Mouse (Mus musculus) layer of hippocampus, adult 18-20 months (tissue): Measurements from ENCODE around the gene Adcyap1r1. TPM values are rescaled to one million over a fixed set of nuclear protein-coding genes. Genes with fewer than 3 reads are reported as not detected.

Experiments used
- DNase-seq, 2 experiments: peaks; one replicate each; pipeline ENCODE4 v3.0.0; 2022; ENCODE audit warnings: low spot score in 2 of 2
- long read RNA-seq: library from polyadenylated mRNA; stranded (forward); transcript quantifications from one replicate; pipeline ENCODE4 v2.0.0, GENCODE M21; 2021
- total RNA-seq, 2 experiments: library from RNA; stranded (reverse); gene quantifications; 2 replicates each; pipeline ENCODE4 v1.2.3; 2021

The Adcyap1r1 gene
- 100 to 1,000 TPM; 133 to 142 TPM for total RNA-seq
- long read RNA-seq, full-length matches to known transcripts: 78 of 178 reads
- long read RNA-seq, partial matches to known transcripts: 22 of 178 reads
- long read RNA-seq, other reads (novel, unspliced or antisense): 78 of 178 reads

GRCm38 (mm10) chr6:55451771-55452371 lies at the start of gene Adcyap1r1:
TSS of gene Adcyap1r1 (plus strand) at chr6:55451978.
- DNase-seq: peak in 1 of 2 experiments; percentile 68

- no peak for DNase-seq
Observed at GRCm38 (mm10) chr6:55402041-55402776, 49.6 kb upstream of the Adcyap1r1 start.

GRCm38 (mm10) chr6:55403411-55404309 lies 48.1 kb upstream of the Adcyap1r1 start:
- DNase-seq: no peak

- DNase-seq: no peak
Observed at GRCm38 (mm10) chr6:55404421-55404990, 47.3 kb upstream of the Adcyap1r1 start.

GRCm38 (mm10) chr6:55407345-55407744 lies 44.4 kb upstream of the Adcyap1r1 start:
- DNase-seq: no peak

GRCm38 (mm10) chr6:55410119-55410775 lies 41.5 kb upstream of the Adcyap1r1 start:
- DNase-seq: no peak

GRCm38 (mm10) chr6:55410977-55411376 lies 40.8 kb upstream of the Adcyap1r1 start:
- DNase-seq: no peak

GRCm38 (mm10) chr6:55416202-55416601 lies 35.6 kb upstream of the Adcyap1r1 start:
- DNase-seq: peak in 1 of 2 experiments; percentile 74

- DNase-seq: no peak
Observed at GRCm38 (mm10) chr6:55418746-55419410, 32.9 kb upstream of the Adcyap1r1 start.

GRCm38 (mm10) chr6:55420411-55420810 lies 31.4 kb upstream of the Adcyap1r1 start:
- DNase-seq: no peak

GRCm38 (mm10) chr6:55420869-55421361 lies 30.9 kb upstream of the Adcyap1r1 start:
- DNase-seq: peak in 1 of 2 experiments; percentile 55

GRCm38 (mm10) chr6:55432121-55432520 lies 19.7 kb upstream of the Adcyap1r1 start:
- DNase-seq: no peak

- peak; percentile 74 to 81 for DNase-seq
Observed at GRCm38 (mm10) chr6:55434360-55434759, 17.4 kb upstream of the Adcyap1r1 start.

- DNase-seq: peak in 1 of 2 experiments; percentile 76
Observed at GRCm38 (mm10) chr6:55435266-55436159, 16.3 kb upstream of the Adcyap1r1 start.

GRCm38 (mm10) chr6:55437919-55438318 lies 13.9 kb upstream of the Adcyap1r1 start:
- DNase-seq: no peak

- DNase-seq: no peak
Observed at GRCm38 (mm10) chr6:55438837-55439236, 12.9 kb upstream of the Adcyap1r1 start.

- DNase-seq: peak in 1 of 2 experiments; percentile 58
Observed at GRCm38 (mm10) chr6:55443927-55444688, 7.7 kb upstream of the Adcyap1r1 start.

- no peak for DNase-seq
Observed at GRCm38 (mm10) chr6:55444721-55445120, 7.1 kb upstream of the Adcyap1r1 start.
